Mouse (Mus musculus): ENCODE measurements around the gene Opn5.

DNA sequence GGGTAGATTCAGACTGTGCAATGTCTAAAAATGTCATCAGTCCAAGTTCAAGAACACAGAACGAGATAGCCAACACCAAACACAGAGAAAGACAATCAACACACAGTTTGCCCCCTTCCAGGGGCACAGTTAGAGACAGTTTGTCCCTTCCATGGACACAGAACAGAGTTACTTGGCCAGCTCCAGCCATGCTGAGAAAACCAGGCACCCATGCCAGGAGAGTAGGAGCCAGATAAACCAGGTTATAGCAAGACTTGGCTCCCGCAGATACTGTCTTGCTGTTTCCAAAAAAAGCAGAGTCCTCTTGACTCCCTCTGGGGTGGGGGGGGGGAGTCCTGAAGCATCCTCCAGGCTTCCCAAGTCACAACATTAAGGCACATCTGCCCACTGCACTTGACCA is 19.0 kb upstream of the Opn5 start:
- TF ChIP-seq CTCF (IDR thresholded peaks at IDR 0.05; ENCODE audit: low read depth) (no peak), EP300 (IDR thresholded peaks at IDR 0.05; ENCODE audit: low read depth) (no peak)
